Mouse (Mus musculus): ENCODE measurements around the gene Alg14.

The Alg14 gene

GRCm38 (mm10) chr3:121338687-121339086 lies 47.1 kb downstream of the Alg14 start:
- no peak for DNase-seq (ENCODE audit: low spot score)

- no peak for DNase-seq (ENCODE audit: low spot score)
These were observed 48.8 kb downstream of the Alg14 start for GRCm38 (mm10) chr3:121340321-121340761.

- no peak for DNase-seq (ENCODE audit: low spot score)
These were observed 51.7 kb downstream of the Alg14 start for GRCm38 (mm10) chr3:121343224-121343623.

GRCm38 (mm10) chr3:121344056-121344945 lies 52.7 kb downstream of the Alg14 start:
- no peak for DNase-seq (ENCODE audit: low spot score)

GRCm38 (mm10) chr3:121344951-121345642 lies 53.5 kb downstream of the Alg14 start:
- no peak for DNase-seq (ENCODE audit: low spot score)

GRCm38 (mm10) chr3:121345643-121346000 lies 54.0 kb downstream of the Alg14 start:
- no peak for DNase-seq (ENCODE audit: low spot score)

- no peak for DNase-seq (ENCODE audit: low spot score)
These were observed 55.1 kb downstream of the Alg14 start for GRCm38 (mm10) chr3:121346507-121347267.

GRCm38 (mm10) chr3:121348792-121349191 lies 57.2 kb downstream of the Alg14 start:
- no peak for DNase-seq (ENCODE audit: low spot score)

GRCm38 (mm10) chr3:121349334-121350169 lies 58.0 kb downstream of the Alg14 start:
- no peak for DNase-seq (ENCODE audit: low spot score)

- DNase-seq (ENCODE audit: low spot score), result no peak
These were observed 59.7 kb downstream of the Alg14 start for GRCm38 (mm10) chr3:121351257-121351656.

GRCm38 (mm10) chr3:121354281-121354680 lies 62.7 kb downstream of the Alg14 start:
- no peak for DNase-seq (ENCODE audit: low spot score)

GRCm38 (mm10) chr3:121354861-121355470 lies 63.4 kb downstream of the Alg14 start:
- no peak for DNase-seq (ENCODE audit: low spot score)

GRCm38 (mm10) chr3:121355569-121355968 lies 64.0 kb downstream of the Alg14 start:
- no peak for DNase-seq (ENCODE audit: low spot score)

- no peak for DNase-seq (ENCODE audit: low spot score)
These were observed 64.5 kb downstream of the Alg14 start for GRCm38 (mm10) chr3:121356111-121356510.

GRCm38 (mm10) chr3:121357030-121357429 lies 65.5 kb downstream of the Alg14 start:
- DNase-seq (ENCODE audit: low spot score), result no peak

- DNase-seq (ENCODE audit: low spot score), result no peak
These were observed 66.7 kb downstream of the Alg14 start for GRCm38 (mm10) chr3:121358285-121358684.

GRCm38 (mm10) chr3:121358850-121359249 lies 67.3 kb downstream of the Alg14 start:
- no peak for DNase-seq (ENCODE audit: low spot score)

- no peak for DNase-seq (ENCODE audit: low spot score)
These were observed 67.7 kb downstream of the Alg14 start for GRCm38 (mm10) chr3:121359272-121359671.

GRCm38 (mm10) chr3:121362002-121362401 lies 70.4 kb downstream of the Alg14 start:
- DNase-seq (ENCODE audit: low spot score), result no peak

- no peak for DNase-seq (ENCODE audit: low spot score)
These were observed 72.8 kb downstream of the Alg14 start for GRCm38 (mm10) chr3:121364388-121364787.

- DNase-seq (ENCODE audit: low spot score), result no peak
These were observed 73.6 kb downstream of the Alg14 start for GRCm38 (mm10) chr3:121365131-121365530.
